Mouse (Mus musculus) ES-Bruce4 (cell line): ENCODE data around the gene Tbc1d1.

ENCODE experiments used
- CTCF ChIP-seq: IDR thresholded peaks from one replicate; pipeline ENCODE4 v1.8.1; 2011; ENCODE audit warnings: low read depth, low read length
- EP300 ChIP-seq: IDR thresholded peaks from 2 replicates; pipeline ENCODE4 v1.6.1; 2011; ENCODE audit warnings: low read depth, low read length; ENCODE audit not compliant: insufficient read depth
- POLR2A ChIP-seq: IDR thresholded peaks from one replicate; pipeline ENCODE4 v1.8.1; 2011; ENCODE audit warnings: low read length; ENCODE audit not compliant: insufficient read depth

- no peak for TF ChIP-seq POLR2A
- TF ChIP-seq EP300: no peak
- TF ChIP-seq CTCF: no peak
Observed at GRCm38 (mm10) chr5:64373695-64374094, 217.6 kb downstream of the Tbc1d1 start.
